Mouse (Mus musculus) cerebellum, adult 11-12 months (tissue): ENCODE measurements around the gene Akr1c13.

Experiments
- DNase-seq: peaks from one replicate; pipeline ENCODE4 v3.0.0; 2022

Gene Akr1c13

GRCm38 (mm10) chr13:4244861-4245559, 54.1 kb downstream of the Akr1c13 start:
- DNase-seq, result no peak

DNA sequence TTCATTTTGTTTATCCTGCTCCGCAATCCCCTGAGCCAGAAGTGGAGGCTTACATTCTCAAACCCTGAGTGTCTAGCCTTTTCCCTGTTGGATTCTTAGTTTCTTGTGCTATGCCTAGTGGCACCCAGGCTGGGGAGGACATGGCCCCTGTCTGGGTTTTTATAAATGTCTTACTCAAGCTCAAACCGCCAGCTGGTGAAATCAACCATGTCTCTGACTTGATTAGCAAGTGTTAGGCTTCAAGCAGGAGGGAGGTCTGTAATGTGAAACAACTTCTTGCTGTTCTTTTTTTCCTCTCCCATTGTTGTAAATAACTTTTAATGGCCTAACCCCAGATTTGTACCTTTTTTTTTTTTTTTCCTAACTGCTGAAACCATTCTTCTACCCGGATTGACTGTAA, 58.4 kb downstream of the Akr1c13 start:
- no peak for DNase-seq
